Mouse (Mus musculus) ovary, postnatal 14 days (tissue): ENCODE measurements at regions not wholly inside any gene's neighbourhood (a gene's known extent, or its start where the extent isn't known, plus 50 kb on each side); places are given as distances from the start of the nearest gene placed in this dataset.

Experiments used
- DNase-seq: peaks from one replicate; pipeline ENCODE4 v3.0.0; 2022; ENCODE audit warnings: low spot score

DNA sequence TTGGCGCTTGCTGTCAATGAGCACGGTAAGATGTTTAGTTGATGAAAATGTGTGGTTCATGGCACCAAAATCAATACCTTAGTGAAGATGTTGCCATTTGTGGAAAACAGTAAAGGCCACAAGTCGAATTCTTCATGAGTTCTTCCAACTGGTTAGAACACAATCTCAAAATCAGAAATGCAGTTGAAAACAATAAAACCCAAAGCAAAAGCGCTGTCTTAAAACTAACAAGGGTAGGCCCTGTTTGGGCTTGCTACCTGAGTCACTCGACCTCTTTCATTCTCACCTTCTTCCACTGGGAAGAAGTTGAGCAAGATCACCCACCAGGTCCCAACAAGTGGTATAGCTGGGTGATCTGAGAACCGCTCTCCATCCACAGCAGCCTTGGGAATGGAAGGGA, 179.1 kb downstream of the Parm1 start:
- no peak for DNase-seq

DNA sequence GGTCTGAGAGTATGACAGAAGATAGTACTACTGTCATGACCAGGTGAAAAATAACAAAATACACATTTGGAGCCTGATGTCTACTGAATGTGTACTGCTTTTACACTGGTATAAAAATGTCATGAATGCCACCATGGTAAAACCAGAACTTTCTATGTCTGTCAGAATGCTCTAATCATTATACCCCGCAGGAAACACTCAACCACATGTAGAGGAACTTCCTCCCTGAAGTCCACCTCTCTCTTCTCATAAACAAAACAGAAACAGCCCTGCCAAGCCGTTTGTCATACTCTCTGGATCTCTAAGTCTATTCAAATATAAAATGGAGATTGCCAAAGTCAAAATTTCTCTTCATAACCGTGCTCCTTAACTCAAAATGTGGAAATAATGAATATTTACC, 178.2 kb downstream of the Parm1 start:
- DNase-seq, result no peak

GRCm38 (mm10) chr5:91693277-91693676, 175.9 kb downstream of the Parm1 start:
- no peak for DNase-seq

DNA sequence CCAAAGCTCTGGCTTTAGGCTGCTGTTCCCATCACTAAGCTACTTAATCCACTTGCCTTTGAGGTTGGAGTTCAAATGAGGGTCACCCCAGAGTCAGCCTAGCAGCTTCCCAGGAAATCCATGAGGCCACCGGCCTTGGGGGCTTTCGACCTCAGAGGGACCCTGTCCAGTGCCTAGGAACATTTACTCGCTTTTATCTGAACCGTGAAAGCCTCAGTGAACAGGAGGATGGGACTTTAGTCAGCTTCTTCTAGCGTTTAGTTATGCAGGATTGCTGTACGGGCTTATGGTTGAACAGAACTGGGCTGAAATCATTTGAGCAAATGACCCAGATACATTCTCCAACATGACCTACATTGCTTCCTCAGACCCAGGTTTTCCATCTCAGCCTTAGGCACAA, 174.9 kb downstream of the Parm1 start:
- no peak for DNase-seq

DNA sequence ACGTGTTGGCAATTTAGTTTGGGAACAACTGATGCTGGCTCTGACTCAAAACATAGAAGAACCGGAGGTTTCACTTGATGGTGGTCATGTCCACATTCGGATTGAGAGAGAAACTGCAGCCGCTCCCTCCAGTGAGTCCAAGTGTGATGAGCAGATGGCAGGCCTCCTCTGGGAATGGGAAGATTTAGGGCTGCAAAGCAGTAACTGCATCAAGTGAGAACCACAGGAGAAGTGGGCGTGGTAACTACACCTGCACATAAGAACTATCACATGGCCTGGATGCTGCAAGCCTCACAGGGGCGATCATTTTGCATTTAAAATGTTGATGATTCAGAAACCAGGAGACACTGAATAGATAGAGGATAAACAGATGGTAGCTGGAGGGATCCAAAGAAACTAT, 161.3 kb downstream of the Parm1 start:
- no peak for DNase-seq
